Mouse (Mus musculus): ENCODE data around the gene Ascc1.
"Not testable (repeated sequence)": the region's sequence is repeated elsewhere in the genome, so short reads cannot be mapped to it uniquely, and the experiment has no call there.

Gene Ascc1

GRCm38 (mm10) chr10:59977141-59977540 lies 25.5 kb upstream of the Ascc1 start:
- in situ Hi-C loops (cut with MboI; ENCODE audit: low sequenced_read_pairs), result no loop called here

- in situ Hi-C loops (cut with MboI; ENCODE audit: low sequenced_read_pairs), result no loop called here
Observed at GRCm38 (mm10) chr10:59977715-59978343, 24.8 kb upstream of the Ascc1 start.

GRCm38 (mm10) chr10:59978401-59978800 lies 24.2 kb upstream of the Ascc1 start:
- in situ Hi-C loops (cut with MboI; ENCODE audit: low sequenced_read_pairs), result no loop called here

- in situ Hi-C loops (cut with MboI; ENCODE audit: low sequenced_read_pairs), result no loop called here
Observed at GRCm38 (mm10) chr10:59978873-59979743, 23.5 kb upstream of the Ascc1 start.

GRCm38 (mm10) chr10:59980815-59981244 lies 21.8 kb upstream of the Ascc1 start:
- in situ Hi-C loops (cut with MboI; ENCODE audit: low sequenced_read_pairs), result no loop called here

- in situ Hi-C loops (cut with MboI; ENCODE audit: low sequenced_read_pairs), result no loop called here
Observed at GRCm38 (mm10) chr10:59981336-59981735, 21.3 kb upstream of the Ascc1 start.

GRCm38 (mm10) chr10:59981792-59982191 lies 20.8 kb upstream of the Ascc1 start:
- in situ Hi-C loops (cut with MboI; ENCODE audit: low sequenced_read_pairs), result no loop called here

- in situ Hi-C loops (cut with MboI; ENCODE audit: low sequenced_read_pairs), result no loop called here
Observed at GRCm38 (mm10) chr10:59982379-59982873, 20.2 kb upstream of the Ascc1 start.

GRCm38 (mm10) chr10:59988036-59988435 lies 14.6 kb upstream of the Ascc1 start:
- in situ Hi-C loops (cut with MboI; ENCODE audit: low sequenced_read_pairs), result no loop called here

GRCm38 (mm10) chr10:59990393-59990792 lies 12.2 kb upstream of the Ascc1 start:
- in situ Hi-C loops (cut with MboI; ENCODE audit: low sequenced_read_pairs), result no loop called here

GRCm38 (mm10) chr10:59991262-59991880 lies 11.2 kb upstream of the Ascc1 start:
- in situ Hi-C loops (cut with MboI; ENCODE audit: low sequenced_read_pairs), result no loop called here

GRCm38 (mm10) chr10:59992024-59992423 lies 10.6 kb upstream of the Ascc1 start:
- in situ Hi-C loops (cut with MboI; ENCODE audit: low sequenced_read_pairs), result no loop called here

GRCm38 (mm10) chr10:59993813-59994212 lies 8.8 kb upstream of the Ascc1 start:
- in situ Hi-C loops (cut with MboI; ENCODE audit: low sequenced_read_pairs), result not testable (repeated sequence)

- in situ Hi-C loops (cut with MboI; ENCODE audit: low sequenced_read_pairs), result no loop called here
Observed at GRCm38 (mm10) chr10:59995889-59996288, 6.7 kb upstream of the Ascc1 start.

- in situ Hi-C loops (cut with MboI; ENCODE audit: low sequenced_read_pairs), result no loop called here
Observed at GRCm38 (mm10) chr10:59997591-59997990, 5.0 kb upstream of the Ascc1 start.

- in situ Hi-C loops (cut with MboI; ENCODE audit: low sequenced_read_pairs), result no loop called here
Observed at GRCm38 (mm10) chr10:59999057-59999456, 3.5 kb upstream of the Ascc1 start.

GRCm38 (mm10) chr10:60001663-60002062 lies 942 bp upstream of the Ascc1 start:
- in situ Hi-C loops (cut with MboI; ENCODE audit: low sequenced_read_pairs), result not testable (repeated sequence)

GRCm38 (mm10) chr10:60002203-60002602 lies 402 bp upstream of the Ascc1 start:
- in situ Hi-C loops (cut with MboI; ENCODE audit: low sequenced_read_pairs), result no loop called here

GRCm38 (mm10) chr10:60003213-60003752 lies 678 bp downstream of the Ascc1 start:
- in situ Hi-C loops (cut with MboI; ENCODE audit: low sequenced_read_pairs), result no loop called here

- in situ Hi-C loops (cut with MboI; ENCODE audit: low sequenced_read_pairs), result no loop called here
Observed at GRCm38 (mm10) chr10:60003847-60004246, 1.2 kb downstream of the Ascc1 start.

GRCm38 (mm10) chr10:60005264-60005663 lies 2.7 kb downstream of the Ascc1 start:
- in situ Hi-C loops (cut with MboI; ENCODE audit: low sequenced_read_pairs), result no loop called here

Measured in CH12F3 (cell line).